Mouse (Mus musculus): ENCODE measurements around the gene Olfr1177-ps. TPM values are rescaled to one million over a fixed set of nuclear protein-coding genes. Genes with fewer than 3 reads are reported as not detected.

Olfr1177-ps gene
- polyA plus RNA-seq (2011; ENCODE audit: insufficient read depth, insufficient read length, low read depth, missing spikeins): not detected in 2 replicates

GRCm38 (mm10) chr2:88346392-88346791 lies at the start of gene Olfr1177-ps:
TSS of gene Olfr1177-ps (minus strand) at chr2:88346492.
- Histone ChIP-seq H3K9ac (ENCODE audit: low read depth, poor library complexity, severe bottlenecking) (no peak within 1 kb of the TSS), H3K4me3 (ENCODE audit: low read depth, low read length) (no peak within 1 kb of the TSS), H3K27ac (ENCODE audit: insufficient read depth, low read length) (no peak within 1 kb of the TSS), H3K36me3 (ENCODE audit: control insufficient read depth, insufficient read depth, low read length, poor library complexity, severe bottlenecking) (no peaks in the 10 kb centered on the region), H3K27me3 (ENCODE audit: control insufficient read depth, insufficient read depth, low read length, poor library complexity, severe bottlenecking) (no peaks in the 10 kb centered on the region), H3K9me3 (replicated peaks; ENCODE audit: control insufficient read depth, insufficient read depth, low read length, poor library complexity, severe bottlenecking) (no peaks in the 10 kb centered on the region), H3K4me1 (ENCODE audit: control insufficient read depth, insufficient read depth, low read length) (no peaks in the 10 kb centered on the region)
- no peak for TF ChIP-seq EP300 (IDR thresholded peaks at IDR 0.05; ENCODE audit: insufficient read depth, low read depth, low read length)
- no peak for TF ChIP-seq POLR2A (IDR thresholded peaks at IDR 0.05; ENCODE audit: insufficient read depth, low read length)
- no peak for TF ChIP-seq CTCF (IDR thresholded peaks at IDR 0.05; ENCODE audit: low read depth, low read length)

- Histone ChIP-seq H3K27me3 (ENCODE audit: control insufficient read depth, insufficient read depth, low read length, poor library complexity, severe bottlenecking) (no peaks in the 10 kb centered on the region), H3K36me3 (ENCODE audit: control insufficient read depth, insufficient read depth, low read length, poor library complexity, severe bottlenecking) (no peaks in the 10 kb centered on the region), H3K9ac (ENCODE audit: low read depth, poor library complexity, severe bottlenecking) (no peak within 1 kb of the TSS), H3K27ac (ENCODE audit: insufficient read depth, low read length) (no peak within 1 kb of the TSS), H3K9me3 (replicated peaks; ENCODE audit: control insufficient read depth, insufficient read depth, low read length, poor library complexity, severe bottlenecking) (no peaks in the 10 kb centered on the region), H3K4me3 (ENCODE audit: low read depth, low read length) (no peak within 1 kb of the TSS), H3K4me1 (ENCODE audit: control insufficient read depth, insufficient read depth, low read length) (no peaks in the 10 kb centered on the region)
- TF ChIP-seq EP300 (IDR thresholded peaks at IDR 0.05; ENCODE audit: insufficient read depth, low read depth, low read length): no peak
- no peak for TF ChIP-seq CTCF (IDR thresholded peaks at IDR 0.05; ENCODE audit: low read depth, low read length)
- no peak for TF ChIP-seq POLR2A (IDR thresholded peaks at IDR 0.05; ENCODE audit: insufficient read depth, low read length)
Observed at GRCm38 (mm10) chr2:88386762-88387161, 40.5 kb upstream of the Olfr1177-ps start, which contains the start of gene Olfr1178. TSS of gene Olfr1178 (plus strand) at chr2:88387062.

- TF ChIP-seq CTCF (IDR thresholded peaks at IDR 0.05; ENCODE audit: low read depth, low read length): no peak
- no peak for TF ChIP-seq EP300 (IDR thresholded peaks at IDR 0.05; ENCODE audit: insufficient read depth, low read depth, low read length)
- no peak for TF ChIP-seq POLR2A (IDR thresholded peaks at IDR 0.05; ENCODE audit: insufficient read depth, low read length)
- H3K9ac ChIP-seq (ENCODE audit: low read depth, poor library complexity, severe bottlenecking): no peak overlapping the region
Observed at GRCm38 (mm10) chr2:88356304-88356703, 10.0 kb upstream of the Olfr1177-ps start.

GRCm38 (mm10) chr2:88336421-88336820 lies 9.9 kb downstream of the Olfr1177-ps start, which contains the start of gene Olfr1176:
TSS of gene Olfr1176 (plus strand) at chr2:88336721.
- Histone ChIP-seq H3K4me3 (ENCODE audit: low read depth, low read length) (no peak within 1 kb of the TSS), H3K9ac (ENCODE audit: low read depth, poor library complexity, severe bottlenecking) (no peak within 1 kb of the TSS), H3K36me3 (ENCODE audit: control insufficient read depth, insufficient read depth, low read length, poor library complexity, severe bottlenecking) (no peaks in the 10 kb centered on the region), H3K27ac (ENCODE audit: insufficient read depth, low read length) (no peak within 1 kb of the TSS), H3K27me3 (ENCODE audit: control insufficient read depth, insufficient read depth, low read length, poor library complexity, severe bottlenecking) (no peaks in the 10 kb centered on the region), H3K9me3 (replicated peaks; ENCODE audit: control insufficient read depth, insufficient read depth, low read length, poor library complexity, severe bottlenecking) (no peaks in the 10 kb centered on the region), H3K4me1 (ENCODE audit: control insufficient read depth, insufficient read depth, low read length) (no peaks in the 10 kb centered on the region)
- TF ChIP-seq EP300 (IDR thresholded peaks at IDR 0.05; ENCODE audit: insufficient read depth, low read depth, low read length): no peak

More at GRCm38 (mm10) chr2:88356304-88356703, 10.0 kb upstream of the Olfr1177-ps start:
- no peaks in the 10 kb centered on the region for H3K36me3 ChIP-seq (ENCODE audit: control insufficient read depth, insufficient read depth, low read length, poor library complexity, severe bottlenecking)
- no peaks in the 10 kb centered on the region for H3K4me1 ChIP-seq (ENCODE audit: control insufficient read depth, insufficient read depth, low read length)
- H3K9me3 ChIP-seq (replicated peaks; ENCODE audit: control insufficient read depth, insufficient read depth, low read length, poor library complexity, severe bottlenecking): no peaks in the 10 kb centered on the region
- H3K4me3 ChIP-seq (ENCODE audit: low read depth, low read length): no peak overlapping the region
- no peaks in the 10 kb centered on the region for H3K27me3 ChIP-seq (ENCODE audit: control insufficient read depth, insufficient read depth, low read length, poor library complexity, severe bottlenecking)
- H3K27ac ChIP-seq (ENCODE audit: insufficient read depth, low read length): no peak overlapping the region

- Histone ChIP-seq H3K36me3 (ENCODE audit: control insufficient read depth, insufficient read depth, low read length, poor library complexity, severe bottlenecking) (no peaks in the 10 kb centered on the region), H3K27ac (ENCODE audit: insufficient read depth, low read length) (no peak within 1 kb of the TSS), H3K4me1 (ENCODE audit: control insufficient read depth, insufficient read depth, low read length) (no peaks in the 10 kb centered on the region), H3K9ac (ENCODE audit: low read depth, poor library complexity, severe bottlenecking) (no peak within 1 kb of the TSS), H3K9me3 (replicated peaks; ENCODE audit: control insufficient read depth, insufficient read depth, low read length, poor library complexity, severe bottlenecking) (no peaks in the 10 kb centered on the region), H3K27me3 (ENCODE audit: control insufficient read depth, insufficient read depth, low read length, poor library complexity, severe bottlenecking) (no peaks in the 10 kb centered on the region), H3K4me3 (ENCODE audit: low read depth, low read length) (no peak within 1 kb of the TSS)
- no peak for TF ChIP-seq POLR2A (IDR thresholded peaks at IDR 0.05; ENCODE audit: insufficient read depth, low read length)
- TF ChIP-seq EP300 (IDR thresholded peaks at IDR 0.05; ENCODE audit: insufficient read depth, low read depth, low read length): no peak
- no peak for TF ChIP-seq CTCF (IDR thresholded peaks at IDR 0.05; ENCODE audit: low read depth, low read length)
Observed at GRCm38 (mm10) chr2:88327115-88327514, 19.2 kb downstream of the Olfr1177-ps start, which contains the start of gene Olfr1175-ps. TSS of gene Olfr1175-ps (minus strand) at chr2:88327215.

GRCm38 (mm10) chr2:88315035-88315434 lies 31.3 kb downstream of the Olfr1177-ps start, which contains the start of gene Olfr1174-ps:
TSS of gene Olfr1174-ps (minus strand) at chr2:88315135.
- H3K36me3 ChIP-seq (ENCODE audit: control insufficient read depth, insufficient read depth, low read length, poor library complexity, severe bottlenecking): no peaks in the 10 kb centered on the region
- H3K9me3 ChIP-seq (replicated peaks; ENCODE audit: control insufficient read depth, insufficient read depth, low read length, poor library complexity, severe bottlenecking): no peaks in the 10 kb centered on the region
- H3K27me3 ChIP-seq (ENCODE audit: control insufficient read depth, insufficient read depth, low read length, poor library complexity, severe bottlenecking): no peaks in the 10 kb centered on the region
- no peak within 1 kb of the TSS for H3K4me3 ChIP-seq (ENCODE audit: low read depth, low read length)
- TF ChIP-seq CTCF (IDR thresholded peaks at IDR 0.05; ENCODE audit: low read depth, low read length) (no peak), EP300 (IDR thresholded peaks at IDR 0.05; ENCODE audit: insufficient read depth, low read depth, low read length) (no peak), POLR2A (IDR thresholded peaks at IDR 0.05; ENCODE audit: insufficient read depth, low read length) (no peak)
- no peak within 1 kb of the TSS for H3K9ac ChIP-seq (ENCODE audit: low read depth, poor library complexity, severe bottlenecking)
- H3K4me1 ChIP-seq (ENCODE audit: control insufficient read depth, insufficient read depth, low read length): no peaks in the 10 kb centered on the region
- H3K27ac ChIP-seq (ENCODE audit: insufficient read depth, low read length): no peak within 1 kb of the TSS

Other genes with a start within 250 kb of the Olfr1177-ps start
- not detected in 2 replicates for gene Olfr1166, start 218.2 kb downstream of the Olfr1177-ps start, polyA plus RNA-seq (2011; ENCODE audit: insufficient read depth, insufficient read length, low read depth, missing spikeins)
- gene Olfr1167, start 191.3 kb downstream of the Olfr1177-ps start, polyA plus RNA-seq (2011; ENCODE audit: insufficient read depth, insufficient read length, low read depth, missing spikeins): not detected in 2 replicates
- not detected in 2 replicates for gene Olfr1168, start 164.6 kb downstream of the Olfr1177-ps start, polyA plus RNA-seq (2011; ENCODE audit: insufficient read depth, insufficient read length, low read depth, missing spikeins)
- not detected in 2 replicates for gene Olfr1170, start 118.2 kb downstream of the Olfr1177-ps start, polyA plus RNA-seq (2011; ENCODE audit: insufficient read depth, insufficient read length, low read depth, missing spikeins)
- 0.10 and 0.24 TPM in 2 replicates for gene Olfr1173, start 66.6 kb downstream of the Olfr1177-ps start, polyA plus RNA-seq (2011; ENCODE audit: insufficient read depth, insufficient read length, low read depth, missing spikeins)
- not detected in 2 replicates for gene Olfr1174-ps, start 31.4 kb downstream of the Olfr1177-ps start, polyA plus RNA-seq (2011; ENCODE audit: insufficient read depth, insufficient read length, low read depth, missing spikeins)
- not detected in 2 replicates for gene Olfr1175-ps, start 19.3 kb downstream of the Olfr1177-ps start, polyA plus RNA-seq (2011; ENCODE audit: insufficient read depth, insufficient read length, low read depth, missing spikeins)
- gene Olfr1176, start 9.8 kb downstream of the Olfr1177-ps start, polyA plus RNA-seq (2011; ENCODE audit: insufficient read depth, insufficient read length, low read depth, missing spikeins): not detected in 2 replicates
- gene Olfr1178, start 40.6 kb upstream of the Olfr1177-ps start, polyA plus RNA-seq (2011; ENCODE audit: insufficient read depth, insufficient read length, low read depth, missing spikeins): not detected in 2 replicates
- not detected in 2 replicates for gene Olfr1179, start 60.0 kb upstream of the Olfr1177-ps start, polyA plus RNA-seq (2011; ENCODE audit: insufficient read depth, insufficient read length, low read depth, missing spikeins)
- not detected in 2 replicates for gene Olfr1180, start 72.7 kb upstream of the Olfr1177-ps start, polyA plus RNA-seq (2011; ENCODE audit: insufficient read depth, insufficient read length, low read depth, missing spikeins)
- gene Olfr1181, start 79.7 kb upstream of the Olfr1177-ps start, polyA plus RNA-seq (2011; ENCODE audit: insufficient read depth, insufficient read length, low read depth, missing spikeins): not detected in 2 replicates
- gene Gm13757, start 102.6 kb upstream of the Olfr1177-ps start, polyA plus RNA-seq (2011; ENCODE audit: insufficient read depth, insufficient read length, low read depth, missing spikeins): not detected in 2 replicates
- not detected in 2 replicates for gene Olfr1183, start 108.4 kb upstream of the Olfr1177-ps start, polyA plus RNA-seq (2011; ENCODE audit: insufficient read depth, insufficient read length, low read depth, missing spikeins)
- not detected in 2 replicates for gene Olfr1184, start 137.1 kb upstream of the Olfr1177-ps start, polyA plus RNA-seq (2011; ENCODE audit: insufficient read depth, insufficient read length, low read depth, missing spikeins)
- not detected in 2 replicates for gene Olfr1185-ps1, start 146.8 kb upstream of the Olfr1177-ps start, polyA plus RNA-seq (2011; ENCODE audit: insufficient read depth, insufficient read length, low read depth, missing spikeins)
- gene Olfr1186, start 172.1 kb upstream of the Olfr1177-ps start, polyA plus RNA-seq (2011; ENCODE audit: insufficient read depth, insufficient read length, low read depth, missing spikeins): not detected in 2 replicates
- not detected in 2 replicates for gene Olfr1188, start 210.4 kb upstream of the Olfr1177-ps start, polyA plus RNA-seq (2011; ENCODE audit: insufficient read depth, insufficient read length, low read depth, missing spikeins)
- gene Olfr1189, start 240.0 kb upstream of the Olfr1177-ps start, polyA plus RNA-seq (2011; ENCODE audit: insufficient read depth, insufficient read length, low read depth, missing spikeins): not detected in 2 replicates